Mouse (Mus musculus): ENCODE results near the gene Tmem53. TPM values are rescaled to one million over a fixed set of nuclear protein-coding genes. Genes with fewer than 3 reads are reported as not detected.

The Tmem53 gene
- polyA plus RNA-seq, 2 experiments = 2.4 to 6.7 TPM

DNA sequence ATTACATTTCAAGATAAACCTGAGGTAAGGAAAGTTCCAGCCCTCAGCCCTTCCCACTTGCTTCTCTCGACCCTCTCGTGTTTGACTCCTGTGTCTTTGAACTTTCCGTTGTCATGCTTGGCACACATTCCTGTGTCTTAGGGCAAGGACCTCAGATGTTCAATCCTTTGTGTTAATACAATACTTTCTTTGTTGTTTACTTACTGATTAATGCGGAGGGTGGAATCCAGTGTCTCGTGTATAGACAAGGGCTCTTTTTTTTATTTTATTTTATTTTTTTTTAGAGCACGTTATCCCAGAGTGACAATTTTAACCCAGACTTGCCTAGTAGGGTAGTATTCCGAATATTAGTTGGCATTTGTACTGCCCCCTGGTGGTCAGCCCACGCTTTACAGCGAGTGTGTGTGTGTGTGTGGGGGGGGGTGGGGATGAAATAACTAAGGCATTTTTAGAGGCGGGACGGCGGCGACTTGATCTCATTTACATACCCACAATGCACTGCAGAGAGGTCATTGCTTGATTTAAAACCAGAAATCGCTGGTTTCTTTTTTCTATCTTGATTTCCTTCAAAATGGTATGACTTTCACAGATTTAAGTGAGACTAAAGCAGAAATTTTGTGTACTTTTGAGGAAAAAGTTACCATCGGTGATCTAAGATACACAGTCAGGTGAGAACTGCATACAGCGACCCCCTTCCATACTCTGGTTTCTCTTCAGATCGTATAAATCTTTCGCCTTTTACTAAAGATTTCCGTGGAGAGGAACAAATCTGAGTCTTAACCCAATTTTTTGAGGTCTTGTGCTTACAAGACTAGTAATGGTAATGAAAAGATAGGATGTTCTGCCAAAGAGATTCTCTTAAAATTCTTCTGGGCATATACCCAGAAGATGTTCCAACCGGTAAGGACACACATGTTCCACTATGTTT, 41.3 kb upstream of the Tmem53 start:
- Histone ChIP-seq H3K4me3 (ENCODE audit: insufficient read depth in 1 of 2, low read depth in 2 of 2, low read length in 2 of 2) (no peak overlapping the region), H3K9me3 (ENCODE audit: control insufficient read depth, low read length) (no peaks in the 10 kb centered on the region), H3K27ac (no peak overlapping the region), H3K36me3 (replicated peaks; ENCODE audit: control insufficient read depth, insufficient read depth, low read depth) (no peaks in the 10 kb centered on the region), H3K9ac (replicated peaks) (no peak overlapping the region), H3K27me3 (ENCODE audit: control insufficient read depth, insufficient read depth, low read length) (no peaks in the 10 kb centered on the region), H3K4me1 (replicated peaks; ENCODE audit: control insufficient read depth in 2 of 2, insufficient read depth in 2 of 2, low read length in 1 of 2) (no peaks in the 10 kb centered on the region), H3K4me2 (ENCODE audit: low read depth) (peak overlapping the region; percentile 18; the same call in 1 of the 2 replicates)
- no peak for TF ChIP-seq EP300 (IDR thresholded peaks at IDR 0.05; ENCODE audit: low read depth)
- TF ChIP-seq CTCF (IDR thresholded peaks at IDR 0.05; ENCODE audit: low read depth) = peak; percentile 83
- DNase-seq (ENCODE audit: low read depth in 3 of 3, low spot score in 3 of 3) = peak; percentile 63 to 70 (median 64)
- ATAC-seq (ENCODE audit: insufficient read depth) = peak; percentile 84
- 3% methylated on average over 20 of the region's 20 CpGs for WGBS (ENCODE audit: insufficient replicate concordance)

DNA sequence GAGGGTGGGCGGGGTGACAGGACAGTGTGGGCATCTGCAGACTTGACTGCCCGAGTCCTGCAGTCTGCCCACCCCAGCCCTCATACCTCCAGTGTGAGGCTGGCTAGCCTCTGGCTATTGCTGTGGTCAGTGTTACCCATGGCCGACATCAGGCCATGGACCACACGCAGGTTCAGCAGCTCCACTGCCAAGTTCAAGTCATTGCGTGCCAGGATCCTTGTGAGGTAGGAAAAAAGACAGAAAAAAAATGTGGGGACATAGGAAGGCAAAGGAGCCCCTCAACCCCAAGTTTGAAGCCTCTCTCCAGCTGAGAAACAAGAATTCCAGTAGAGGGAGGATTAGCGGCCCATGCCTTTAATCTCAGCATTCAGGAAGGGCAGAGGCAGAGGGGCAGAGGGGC, 37.5 kb upstream of the Tmem53 start:
- Histone ChIP-seq H3K9ac (replicated peaks) (no peak overlapping the region), H3K9me3 (ENCODE audit: control insufficient read depth, low read length) (no peaks in the 10 kb centered on the region), H3K4me3 (ENCODE audit: insufficient read depth in 1 of 2, low read depth in 2 of 2, low read length in 2 of 2) (no peak overlapping the region), H3K27ac (no peak overlapping the region), H3K27me3 (ENCODE audit: control insufficient read depth, insufficient read depth, low read length) (no peaks in the 10 kb centered on the region), H3K4me2 (ENCODE audit: low read depth) (no peak overlapping the region), H3K4me1 (replicated peaks; ENCODE audit: control insufficient read depth in 2 of 2, insufficient read depth in 2 of 2, low read length in 1 of 2) (peaks cover 0 to 4% of the 10 kb centered on the region in 2 experiments; a peak in 1 of 4 replicates), H3K36me3 (replicated peaks; ENCODE audit: control insufficient read depth, insufficient read depth, low read depth) (no peaks in the 10 kb centered on the region)
- DNase-seq (ENCODE audit: low read depth in 3 of 3, low spot score in 3 of 3) (no peak), ATAC-seq (ENCODE audit: insufficient read depth) (no peak)
- TF ChIP-seq EP300 (IDR thresholded peaks at IDR 0.05; ENCODE audit: low read depth) = no peak
- no peak for TF ChIP-seq CTCF (IDR thresholded peaks at IDR 0.05; ENCODE audit: low read depth)
- WGBS (ENCODE audit: insufficient replicate concordance) = 72% methylated on average over 6 of the region's 6 CpGs

DNA sequence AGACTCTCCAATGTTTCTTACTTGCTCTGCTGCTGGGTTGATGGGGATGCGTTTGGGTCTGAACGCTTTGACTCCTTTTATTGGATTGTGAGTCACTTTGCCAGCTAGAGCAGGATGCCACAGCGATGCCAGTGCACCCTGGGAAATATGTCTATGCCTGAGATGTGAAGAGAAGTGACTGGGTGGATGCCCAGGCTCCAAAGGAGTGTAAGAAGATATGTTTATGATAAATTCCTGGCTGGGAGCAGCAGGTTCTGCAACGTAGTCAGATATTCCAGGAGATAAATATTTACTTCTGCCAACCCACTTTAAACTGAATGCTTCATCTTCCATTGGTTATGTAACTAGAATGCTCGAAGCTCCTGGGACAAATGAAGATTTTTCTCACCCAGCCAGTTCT, 34.7 kb upstream of the Tmem53 start:
- Histone ChIP-seq H3K27me3 (ENCODE audit: control insufficient read depth, insufficient read depth, low read length) (no peaks in the 10 kb centered on the region), H3K4me2 (ENCODE audit: low read depth) (no peak overlapping the region), H3K4me1 (replicated peaks; ENCODE audit: control insufficient read depth in 2 of 2, insufficient read depth in 2 of 2, low read length in 1 of 2) (peaks cover 0 to 4% of the 10 kb centered on the region in 2 experiments; a peak in 1 of 4 replicates), H3K4me3 (ENCODE audit: insufficient read depth in 1 of 2, low read depth in 2 of 2, low read length in 2 of 2) (no peak overlapping the region), H3K9me3 (ENCODE audit: control insufficient read depth, low read length) (no peaks in the 10 kb centered on the region), H3K36me3 (replicated peaks; ENCODE audit: control insufficient read depth, insufficient read depth, low read depth) (no peaks in the 10 kb centered on the region), H3K9ac (replicated peaks) (no peak overlapping the region), H3K27ac (no peak overlapping the region)
- no peak for DNase-seq (ENCODE audit: low read depth in 3 of 3, low spot score in 3 of 3)
- no peak for ATAC-seq (ENCODE audit: insufficient read depth)
- TF ChIP-seq CTCF (IDR thresholded peaks at IDR 0.05; ENCODE audit: low read depth) (no peak), EP300 (IDR thresholded peaks at IDR 0.05; ENCODE audit: low read depth) (no peak)
- WGBS (ENCODE audit: insufficient replicate concordance) = 68% methylated on average over 5 of the region's 5 CpGs

DNA sequence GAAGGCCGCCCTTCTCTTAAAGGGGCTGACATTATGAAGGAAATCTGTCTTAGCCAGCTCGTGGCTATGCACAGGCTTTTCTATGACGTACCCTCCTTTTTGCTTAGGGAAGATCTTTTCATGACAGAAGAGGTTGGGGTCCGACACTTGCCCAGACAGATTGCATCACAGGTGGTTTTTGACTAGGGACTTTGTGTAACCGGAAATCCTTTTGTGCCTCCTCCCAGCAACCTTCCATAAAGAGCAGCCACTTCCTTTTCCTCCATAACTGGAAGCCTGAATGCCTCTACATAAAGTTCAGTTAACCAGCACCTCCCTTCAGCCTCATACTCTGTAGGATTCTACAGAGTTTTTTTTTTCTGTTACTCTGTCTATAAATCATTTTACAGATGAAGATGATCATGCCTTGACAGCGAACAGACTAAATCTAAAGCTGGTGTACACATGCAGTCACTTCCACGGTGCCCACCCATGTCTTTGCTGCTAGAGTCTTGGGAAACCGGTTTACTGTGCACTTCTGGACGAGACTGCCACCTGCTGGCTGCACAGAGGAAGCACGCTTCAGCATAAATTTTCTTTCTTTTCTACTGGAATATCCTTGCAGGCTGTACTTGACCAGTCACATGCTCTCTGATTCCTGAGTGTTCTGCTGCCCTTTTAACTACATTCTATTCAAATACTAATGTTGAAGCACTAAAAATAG, 33.1 kb upstream of the Tmem53 start:
- no peak overlapping the region for H3K9ac ChIP-seq (replicated peaks)
- TF ChIP-seq EP300 (IDR thresholded peaks at IDR 0.05; ENCODE audit: low read depth) = no peak
- peak; percentile 93 for TF ChIP-seq CTCF (IDR thresholded peaks at IDR 0.05; ENCODE audit: low read depth)
- no peak overlapping the region for H3K4me3 ChIP-seq (ENCODE audit: insufficient read depth in 1 of 2, low read depth in 2 of 2, low read length in 2 of 2)
- H3K36me3 ChIP-seq (replicated peaks; ENCODE audit: control insufficient read depth, insufficient read depth, low read depth) = no peaks in the 10 kb centered on the region
- no peaks in the 10 kb centered on the region for H3K9me3 ChIP-seq (ENCODE audit: control insufficient read depth, low read length)
- DNase-seq (ENCODE audit: low read depth in 3 of 3, low spot score in 3 of 3) = peak in 2 of 3 experiments; percentile 36
- no peak for ATAC-seq (ENCODE audit: insufficient read depth)
- H3K4me2 ChIP-seq (ENCODE audit: low read depth) = no peak overlapping the region
- peaks cover 0 to 4% of the 10 kb centered on the region in 2 experiments; a peak in 1 of 4 replicates for H3K4me1 ChIP-seq (replicated peaks; ENCODE audit: control insufficient read depth in 2 of 2, insufficient read depth in 2 of 2, low read length in 1 of 2)
- H3K27ac ChIP-seq = no peak overlapping the region
- 17% methylated on average over 10 of the region's 10 CpGs for WGBS (ENCODE audit: insufficient replicate concordance)
- no peaks in the 10 kb centered on the region for H3K27me3 ChIP-seq (ENCODE audit: control insufficient read depth, insufficient read depth, low read length)

Data from liver, embryonic 14.5 days (tissue).